Mouse (Mus musculus) retina, postnatal 1 day (tissue): ENCODE data around the gene Bad.
A peak's percentile ranks its signal among the peaks of the same experiment; 100 is the strongest.

Experiments
- DNase-seq: peaks from one replicate; pipeline ENCODE4 v3.0.0-alpha.2; 2012

The Bad gene

GRCm38 (mm10) chr19:6936299-6936698 is 5.4 kb upstream of the Bad start:
- DNase-seq, result no peak

DNA sequence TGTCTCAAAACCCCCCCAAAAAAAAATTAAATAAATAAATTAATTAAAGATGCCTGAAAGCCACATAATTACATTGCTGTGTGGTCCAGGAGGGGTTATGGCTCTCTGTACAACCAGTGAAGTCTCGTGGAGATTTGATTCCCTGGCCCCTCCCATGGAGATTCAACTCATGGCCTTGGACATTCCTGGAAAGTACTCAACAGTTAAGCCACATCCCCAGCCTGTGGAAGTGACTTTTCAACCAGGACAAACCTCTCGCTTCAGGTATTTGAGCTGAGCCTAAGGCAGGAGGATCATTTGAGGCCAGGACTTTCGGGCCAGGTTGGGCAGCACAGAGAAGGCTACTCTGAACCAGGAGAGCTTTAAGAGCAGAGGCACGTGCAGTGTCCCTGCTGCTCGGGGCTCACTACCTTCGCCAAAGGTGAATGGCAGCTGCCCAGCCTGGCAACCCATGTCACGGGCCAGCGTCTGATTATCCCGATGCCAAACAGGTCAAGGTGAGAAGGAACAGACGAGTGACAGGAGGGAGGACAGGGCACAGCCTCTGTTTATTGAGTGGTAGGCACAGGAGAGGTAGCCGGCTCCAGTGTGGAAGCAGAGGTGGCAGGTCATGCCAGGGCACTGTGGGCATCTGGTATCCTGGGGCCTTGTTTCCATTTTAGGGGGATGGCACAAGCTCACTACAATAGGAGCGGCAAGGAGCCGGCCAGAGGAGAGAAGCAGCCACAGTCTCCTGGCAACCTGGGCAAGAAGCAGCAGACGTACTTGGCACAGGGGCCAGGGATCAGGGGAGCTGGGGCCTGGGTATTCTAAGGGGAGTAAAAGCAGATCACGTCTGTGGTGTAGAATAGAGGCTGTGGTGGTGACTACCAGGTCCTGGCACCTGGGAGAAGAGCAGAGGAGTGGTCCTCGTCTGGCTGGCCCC is 3.9 kb upstream of the Bad start:
- no peak for DNase-seq

- no peak for DNase-seq
Measured at GRCm38 (mm10) chr19:6939106-6940002, 2.3 kb upstream of the Bad start.

DNA sequence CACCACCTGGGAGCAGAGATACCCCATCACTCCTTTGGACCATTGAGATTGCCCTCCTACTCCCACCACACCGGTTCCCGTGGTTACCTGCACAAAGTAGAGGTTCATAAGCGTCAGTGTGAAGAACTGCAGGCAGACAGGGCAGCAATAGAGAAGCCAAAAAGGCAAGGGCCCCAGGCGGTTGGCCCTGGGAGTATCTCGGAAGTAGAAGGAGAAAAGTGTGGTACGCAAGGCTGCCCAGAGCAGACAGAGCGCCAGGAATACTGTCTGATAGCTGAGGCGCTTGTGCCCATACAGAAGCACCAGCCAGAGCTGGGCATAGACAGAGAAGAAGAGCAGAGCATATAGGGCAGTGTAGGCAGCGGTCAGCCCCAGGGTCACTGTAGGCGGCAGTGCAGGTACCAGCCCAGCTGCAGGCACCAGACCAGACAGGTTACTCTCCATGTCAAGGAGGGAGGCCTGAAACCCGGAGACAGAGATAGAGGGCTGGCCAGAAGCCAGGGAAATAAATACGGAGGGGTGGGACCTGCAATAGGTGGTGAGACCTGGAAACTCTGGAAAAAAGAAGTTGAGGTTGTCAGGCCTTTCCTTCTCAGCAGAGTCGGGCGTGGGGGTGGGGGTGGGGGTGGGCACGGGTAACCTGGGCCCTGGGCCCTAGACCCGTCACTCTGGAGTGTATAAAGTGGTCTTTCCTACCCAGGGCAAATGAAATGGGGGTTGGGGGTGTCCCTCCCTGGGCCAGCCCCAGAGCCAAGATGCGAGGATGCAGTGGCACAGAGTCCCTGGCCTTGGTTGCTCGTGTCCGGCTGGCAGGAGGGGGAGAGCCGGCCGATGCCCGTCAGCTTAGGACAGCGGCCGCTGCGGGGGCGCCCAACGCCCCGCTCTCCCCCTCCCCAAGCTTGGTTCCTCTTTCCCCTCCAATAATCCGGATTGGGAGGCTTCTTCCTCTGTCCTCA is 987 bp upstream of the Bad start:
- DNase-seq, result no peak

DNA sequence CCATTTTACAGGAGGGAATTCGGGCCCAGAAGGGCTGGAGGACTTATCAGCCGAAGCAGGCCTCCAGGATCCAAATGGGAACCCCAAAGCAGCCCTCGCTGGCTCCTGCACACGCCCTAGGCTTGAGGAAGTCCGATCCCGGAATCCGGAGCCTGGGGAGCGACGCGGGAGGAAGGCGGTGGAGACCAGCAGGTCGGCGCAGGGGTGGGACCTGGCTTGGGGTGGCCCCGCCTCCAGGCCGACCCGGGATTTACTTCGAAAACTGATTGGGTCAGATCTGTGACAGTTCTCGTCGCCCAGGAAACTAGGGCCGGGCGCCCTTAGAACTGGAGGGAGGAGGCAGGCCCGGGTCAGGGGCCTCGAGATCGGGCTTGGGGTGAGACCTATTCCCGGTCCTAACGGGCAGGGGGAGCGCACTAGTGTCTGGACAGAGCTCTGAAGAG is 609 bp downstream of the Bad start, which contains the start of gene Gpr137:
TSS of gene Gpr137 (minus strand) at position 232 of the 443 bp plus-strand sequence.
- DNase-seq, result peak; percentile 95

DNA sequence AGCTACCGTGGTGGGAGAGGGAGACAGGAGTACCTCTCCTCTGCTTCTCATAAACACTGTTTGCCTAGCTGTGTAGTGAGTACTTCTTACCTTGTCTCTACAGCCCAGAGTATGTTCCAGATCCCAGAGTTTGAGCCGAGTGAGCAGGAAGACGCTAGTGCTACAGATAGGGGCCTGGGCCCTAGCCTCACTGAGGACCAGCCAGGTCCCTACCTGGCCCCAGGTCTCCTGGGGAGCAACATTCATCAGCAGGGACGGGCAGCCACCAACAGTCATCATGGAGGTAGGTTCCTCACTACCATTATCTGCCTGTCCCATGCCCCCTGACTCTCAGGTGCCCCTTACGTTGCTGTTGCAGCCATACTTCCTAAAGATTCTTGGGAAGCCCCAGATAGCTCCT is 1.1 kb downstream of the Bad start:
- DNase-seq, result no peak

DNA sequence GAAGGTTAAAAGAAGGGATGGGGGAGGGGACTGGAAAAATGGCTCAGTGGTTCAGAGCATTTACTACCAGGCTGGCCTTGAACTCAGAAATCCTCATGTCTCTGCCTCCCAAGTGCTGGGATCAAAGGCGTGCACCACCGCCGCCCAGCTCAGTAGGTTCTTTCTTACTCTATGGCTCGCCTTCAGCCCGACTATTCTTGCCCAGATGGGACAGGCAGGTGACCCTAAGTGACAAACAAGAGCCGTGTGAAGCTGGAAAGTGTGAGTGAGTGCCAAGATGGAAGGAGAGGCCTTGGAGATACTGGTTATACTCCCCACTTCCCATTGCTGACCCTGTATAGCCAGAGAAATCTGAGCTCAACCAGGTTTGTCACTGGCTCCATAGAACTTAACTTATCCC is 2.0 kb downstream of the Bad start:
- no peak for DNase-seq

DNA sequence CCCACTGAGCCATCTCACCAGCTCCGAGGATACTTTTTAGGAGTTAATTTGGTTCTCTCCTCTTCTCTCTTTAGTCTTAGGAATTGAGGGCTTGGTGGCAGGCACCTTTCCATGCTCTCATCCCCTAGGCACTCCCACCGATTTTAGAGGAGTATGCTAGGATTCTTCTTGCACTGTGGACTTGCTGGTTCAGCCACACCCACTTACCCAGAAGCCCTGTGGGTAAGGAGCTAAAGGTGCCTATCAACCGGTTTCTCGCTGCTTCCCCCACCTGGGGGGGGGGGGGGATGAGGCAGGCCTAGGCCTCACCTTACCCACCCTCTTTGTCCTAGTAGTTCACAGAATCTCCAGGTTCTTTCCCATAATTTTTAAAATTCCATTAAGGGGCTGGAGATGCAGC is 6.1 kb downstream of the Bad start:
- no peak for DNase-seq

DNA sequence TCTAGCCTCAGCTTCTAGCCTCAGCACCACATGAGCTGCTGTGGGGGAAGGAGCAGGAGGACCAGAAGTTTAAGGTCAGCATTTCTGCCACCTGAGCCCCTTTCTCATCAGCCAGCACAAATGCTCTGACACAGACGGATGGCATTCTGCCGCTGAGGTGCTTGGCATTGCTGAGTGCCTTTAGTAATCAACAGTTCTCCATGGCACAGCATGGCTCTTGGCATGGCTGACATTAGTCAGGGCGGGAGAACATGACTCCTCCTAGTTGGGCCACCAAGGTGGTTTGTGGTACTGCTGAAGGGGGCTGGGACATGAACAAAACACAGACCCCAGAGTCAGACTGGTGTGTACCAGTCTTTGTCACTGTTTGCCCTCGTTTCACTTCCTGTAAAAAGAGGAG is 6.5 kb downstream of the Bad start:
- no peak for DNase-seq

GRCm38 (mm10) chr19:6949532-6949931 is 7.9 kb downstream of the Bad start:
- DNase-seq, result no peak

GRCm38 (mm10) chr19:6949951-6950350 is 8.3 kb downstream of the Bad start:
- DNase-seq, result no peak

- peak; percentile 83 for DNase-seq
Measured at GRCm38 (mm10) chr19:6950613-6951153, 9.0 kb downstream of the Bad start.

DNA sequence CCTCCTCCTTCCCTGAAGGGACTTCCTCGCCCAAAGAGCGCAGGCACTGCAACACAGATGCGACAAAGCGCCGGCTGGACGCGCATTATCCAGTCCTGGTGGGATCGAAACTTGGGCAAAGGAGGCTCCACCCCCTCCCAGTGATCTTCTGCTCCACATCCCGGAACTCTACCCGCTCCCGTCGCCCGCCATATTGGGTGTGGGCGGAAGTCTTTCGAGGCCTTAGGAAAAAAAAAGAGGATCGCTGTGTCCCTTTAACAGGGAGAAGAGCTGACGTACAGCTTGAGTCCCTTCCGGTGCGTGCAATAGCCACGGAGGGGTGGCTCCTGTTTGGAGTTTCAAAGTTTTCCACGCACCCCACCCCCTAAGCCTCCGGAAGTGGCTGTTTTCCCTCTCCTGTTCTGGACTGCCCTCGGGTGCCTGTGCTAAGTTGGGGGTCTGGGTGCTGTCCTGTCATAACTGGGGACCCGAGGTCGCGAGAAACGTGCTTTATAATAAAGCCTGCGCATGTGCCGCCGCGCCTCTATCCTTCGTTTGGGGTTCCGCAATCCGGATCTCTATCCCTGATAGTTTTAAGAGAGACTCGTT is 9.8 kb downstream of the Bad start:
- DNase-seq, result peak; percentile 97

DNA sequence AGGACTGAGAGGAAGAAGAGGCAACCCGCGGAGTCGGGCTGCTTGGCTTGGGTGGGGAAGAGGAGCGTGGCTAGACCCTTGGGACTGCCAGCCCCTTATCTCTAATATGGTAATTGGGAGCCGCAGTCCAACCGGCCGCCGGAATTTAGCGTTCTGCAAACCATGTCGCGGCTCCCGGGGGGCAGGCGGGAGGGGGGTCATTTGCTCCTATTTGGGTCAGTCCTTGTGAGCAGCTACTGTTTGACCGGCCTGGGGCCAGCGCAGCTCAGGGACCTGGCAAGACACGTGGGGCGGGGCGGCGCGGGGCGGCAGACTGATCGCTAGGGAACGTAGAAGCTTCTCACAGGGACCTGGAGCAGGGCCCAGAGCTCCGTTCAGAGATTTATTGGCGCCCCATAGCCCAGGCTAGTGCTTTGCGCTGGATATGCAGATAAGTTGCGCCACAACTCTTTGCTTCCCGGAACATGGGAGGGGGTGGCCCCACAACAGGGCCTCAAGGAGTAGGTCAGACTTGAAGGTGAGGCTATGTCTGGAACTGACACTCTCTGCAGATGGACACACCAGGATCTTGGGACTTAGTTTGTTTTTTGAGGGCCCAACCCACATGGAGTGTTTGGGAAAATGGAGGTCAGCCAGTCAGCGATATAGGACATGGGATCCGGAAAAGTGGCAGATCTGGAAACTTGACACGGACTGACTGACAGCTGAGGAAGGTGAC is 10.5 kb downstream of the Bad start:
- peak; percentile 80 for DNase-seq

DNA sequence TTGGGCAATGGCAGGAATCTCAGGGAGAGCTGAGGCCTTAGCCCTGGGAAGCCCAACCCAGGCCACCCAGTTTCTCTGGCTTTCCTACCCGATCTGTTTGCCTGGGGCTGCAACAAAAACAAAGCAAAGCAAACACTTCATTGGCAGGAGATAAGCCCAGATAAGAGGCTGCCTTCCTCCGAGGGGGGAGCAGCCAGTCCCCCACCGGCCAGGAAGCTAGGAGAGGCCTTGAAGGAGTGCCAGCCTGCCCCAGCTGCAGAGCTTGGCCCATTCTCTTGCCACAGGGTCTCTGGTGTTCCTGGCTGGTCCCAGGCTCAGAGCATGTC is 11.0 kb downstream of the Bad start:
- DNase-seq, result no peak

DNA sequence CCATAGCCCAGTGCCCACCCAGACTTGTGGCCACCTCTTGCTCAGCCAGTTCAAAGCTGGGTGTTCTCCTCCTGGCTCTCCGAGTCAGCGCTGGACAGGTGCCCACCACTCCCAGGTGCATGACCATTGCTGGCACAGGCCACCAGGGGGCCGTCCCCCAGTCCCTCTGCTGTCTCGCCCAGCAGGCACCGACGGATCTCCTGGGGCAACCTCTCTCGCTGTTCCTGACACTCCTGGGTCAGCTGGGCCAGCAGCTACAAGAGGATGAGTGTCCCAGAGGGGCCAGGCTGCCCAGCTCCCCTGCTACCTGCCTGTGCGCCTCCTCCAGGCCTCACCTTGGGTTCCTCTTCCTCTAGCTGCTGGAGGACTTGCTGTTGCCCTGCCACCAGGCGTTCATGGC is 12.4 kb downstream of the Bad start:
- peak; percentile 42 for DNase-seq

GRCm38 (mm10) chr19:6955424-6955823 is 13.8 kb downstream of the Bad start:
- DNase-seq, result no peak

DNA sequence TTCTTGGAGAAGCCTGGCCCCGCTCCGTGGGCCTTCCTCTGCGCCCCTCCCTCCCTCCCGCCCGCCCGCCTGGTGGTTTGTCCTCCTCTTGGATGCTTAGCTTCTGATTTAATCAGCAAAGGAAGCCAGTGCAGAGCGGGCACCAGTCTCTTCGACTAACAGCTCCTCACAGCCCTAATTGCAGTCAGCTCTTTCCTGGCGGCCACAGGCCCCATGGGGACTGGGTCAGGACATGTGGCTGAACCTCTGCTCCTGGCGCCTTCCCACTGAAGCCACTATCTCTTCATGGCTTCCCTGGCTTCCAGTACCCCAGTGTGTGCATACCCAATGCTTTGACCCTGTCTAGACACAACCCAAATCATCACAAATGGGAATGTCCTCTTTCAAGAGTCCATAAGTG is 14.8 kb downstream of the Bad start:
- DNase-seq, result no peak

DNA sequence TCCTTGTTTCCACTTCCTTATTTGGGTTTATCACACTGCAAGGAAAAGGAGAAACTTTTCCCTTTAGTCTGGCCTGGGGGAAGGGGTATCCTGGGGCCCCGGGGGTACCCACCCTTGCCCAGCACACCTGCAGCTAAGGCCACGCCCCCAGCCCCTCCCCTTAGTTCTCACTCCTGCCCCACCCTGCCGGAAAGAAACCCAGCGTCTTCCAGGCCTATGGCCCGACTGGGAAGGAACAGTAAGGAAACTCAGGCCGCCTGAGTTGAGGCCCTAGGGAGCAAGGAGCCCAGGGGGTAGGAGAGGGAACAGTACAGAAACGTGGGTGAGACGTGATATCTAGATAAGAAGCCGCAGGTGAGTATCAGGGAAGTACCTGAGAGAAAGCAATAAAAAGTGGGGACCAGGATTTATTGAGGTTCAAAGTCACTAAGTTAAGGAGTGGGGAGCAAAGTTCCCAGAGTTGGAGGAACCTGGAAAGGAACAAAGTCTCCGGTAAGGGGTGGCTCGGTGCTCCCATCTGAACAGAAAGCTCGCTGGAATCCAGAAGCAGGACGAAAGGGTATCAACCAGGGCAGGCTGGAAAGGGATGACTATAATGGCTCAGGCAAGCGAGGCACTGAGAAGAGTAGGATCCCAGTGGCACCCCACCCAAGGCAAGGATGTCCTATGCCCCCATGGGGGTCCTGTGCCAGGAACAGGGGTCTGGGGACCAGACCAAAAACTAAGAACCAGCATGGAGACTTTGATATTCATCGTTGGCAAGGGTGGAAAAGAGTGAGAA is 27.0 kb downstream of the Bad start:
- no peak for DNase-seq

DNA sequence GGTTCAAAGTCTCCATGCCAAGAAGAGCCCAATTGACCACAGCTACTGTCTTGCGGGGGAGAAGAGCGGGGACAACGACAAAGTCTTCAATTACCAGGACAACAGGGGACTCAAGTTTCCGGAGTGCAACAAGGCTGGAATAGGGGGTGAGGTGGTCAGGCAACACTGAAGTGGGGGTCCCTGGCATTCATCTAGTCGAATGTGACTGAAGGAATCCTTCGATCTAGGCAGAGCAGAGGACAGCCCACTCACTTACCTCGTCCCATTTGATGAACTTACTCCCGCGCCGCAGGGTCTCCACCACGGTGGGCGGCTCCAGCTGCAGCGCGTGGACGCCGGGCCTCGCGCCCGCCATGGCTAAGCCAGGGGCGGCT is 27.6 kb downstream of the Bad start:
- no peak for DNase-seq
